Mouse (Mus musculus): Measurements from ENCODE around the gene Mrps23.

Mrps23 gene

DNA sequence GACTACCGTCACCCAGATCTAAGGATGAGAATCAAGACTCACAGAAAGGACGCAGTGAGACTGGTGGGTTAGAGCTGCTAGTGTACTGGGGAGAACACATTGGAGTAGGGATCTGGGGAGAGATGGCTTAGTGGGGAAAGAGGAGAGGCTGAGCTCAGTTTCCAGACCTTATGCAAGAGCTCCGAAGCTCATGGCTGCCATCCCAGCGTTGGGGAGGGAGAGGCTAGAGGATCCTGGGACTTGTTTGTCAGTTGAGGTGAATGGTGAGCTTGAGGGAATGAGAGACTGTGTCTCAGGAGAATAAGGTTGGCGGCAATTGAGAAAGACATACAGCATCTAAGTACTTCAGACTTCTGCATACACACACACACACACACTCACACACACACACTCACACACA lies 44.4 kb downstream of the Mrps23 start:
- DNase-seq (ENCODE audit: low spot score in 2 of 2) = no peak

DNA sequence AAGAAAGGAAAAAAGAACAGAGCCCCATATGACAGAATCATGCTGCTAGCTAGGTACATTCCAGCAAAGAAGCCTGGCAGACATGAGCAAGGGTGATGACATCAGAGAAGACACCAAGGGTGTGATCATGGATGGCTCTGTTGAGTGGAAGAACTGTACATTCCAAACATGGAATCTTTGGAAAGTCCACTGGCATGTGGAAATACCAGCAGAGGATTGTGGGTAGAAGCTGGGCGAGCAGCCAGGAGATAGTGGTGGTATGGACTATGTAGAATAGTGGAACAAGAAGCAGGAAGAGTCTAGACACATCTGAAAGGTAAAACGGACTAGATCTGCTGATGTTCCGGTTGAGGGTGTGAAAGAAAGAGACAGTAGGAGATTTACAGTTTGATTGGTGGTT lies 46.4 kb downstream of the Mrps23 start:
- no peak for DNase-seq (ENCODE audit: low spot score in 2 of 2)

DNA sequence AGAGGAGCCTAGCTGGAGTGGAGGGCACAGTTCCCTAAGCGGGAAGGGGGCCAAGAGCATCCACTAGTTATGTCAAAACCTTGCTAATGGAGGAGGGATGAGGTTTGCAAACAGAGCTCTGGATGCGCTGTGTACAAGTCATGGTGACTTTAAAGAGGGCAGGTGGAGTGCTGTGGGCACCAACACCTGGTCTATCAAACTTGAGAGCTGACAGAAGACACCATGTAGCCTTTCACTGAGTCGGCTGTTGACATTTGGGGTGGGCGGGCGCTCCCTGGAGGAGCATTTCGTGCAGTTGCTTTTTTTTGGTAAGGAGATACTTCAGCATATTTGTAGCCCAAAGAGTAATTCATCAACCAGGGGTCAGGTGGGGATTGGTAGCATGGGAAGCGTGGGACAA lies 47.1 kb downstream of the Mrps23 start:
- no peak for DNase-seq (ENCODE audit: low spot score in 2 of 2)

DNA sequence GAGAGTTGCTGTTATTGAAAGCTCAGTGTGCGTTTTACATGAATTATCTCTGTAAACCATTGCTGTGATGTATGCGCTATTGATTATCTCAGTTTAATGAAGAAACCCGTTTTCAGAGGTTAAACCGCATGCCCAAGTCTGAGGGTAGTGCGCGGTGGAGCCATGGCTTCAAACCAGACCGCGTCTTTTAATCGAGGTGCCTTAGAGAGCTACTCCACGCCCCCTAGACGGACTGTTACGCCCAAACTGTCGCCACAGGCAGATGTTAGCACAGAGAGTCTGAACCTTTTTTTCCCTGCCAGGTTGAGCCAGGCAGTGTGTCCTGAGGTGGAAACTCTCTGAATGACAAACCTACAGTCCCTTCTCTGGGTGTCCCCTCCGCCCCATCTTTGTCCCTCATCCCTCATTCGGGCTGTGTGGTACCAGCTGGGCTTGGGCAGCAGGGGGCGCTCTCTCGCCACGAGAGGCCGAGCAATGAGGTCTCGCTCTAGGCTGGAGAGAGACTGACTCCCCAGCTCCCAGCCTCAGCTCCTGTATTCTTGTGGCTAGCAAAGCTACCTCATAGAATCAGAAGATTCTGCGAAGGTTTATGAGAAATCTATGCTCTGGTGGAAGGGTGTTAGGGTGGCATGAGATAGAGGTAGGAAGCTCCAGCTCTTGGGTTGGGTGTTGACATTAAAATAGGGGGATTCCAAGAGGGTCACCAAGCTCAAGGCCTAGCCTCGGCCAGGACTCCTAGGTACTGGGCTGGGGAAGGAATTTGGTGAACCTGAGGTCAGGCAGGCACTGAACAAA lies 48.0 kb downstream of the Mrps23 start:
- peak in 1 of 2 experiments; percentile 82 for DNase-seq (ENCODE audit: low spot score in 2 of 2)

DNA sequence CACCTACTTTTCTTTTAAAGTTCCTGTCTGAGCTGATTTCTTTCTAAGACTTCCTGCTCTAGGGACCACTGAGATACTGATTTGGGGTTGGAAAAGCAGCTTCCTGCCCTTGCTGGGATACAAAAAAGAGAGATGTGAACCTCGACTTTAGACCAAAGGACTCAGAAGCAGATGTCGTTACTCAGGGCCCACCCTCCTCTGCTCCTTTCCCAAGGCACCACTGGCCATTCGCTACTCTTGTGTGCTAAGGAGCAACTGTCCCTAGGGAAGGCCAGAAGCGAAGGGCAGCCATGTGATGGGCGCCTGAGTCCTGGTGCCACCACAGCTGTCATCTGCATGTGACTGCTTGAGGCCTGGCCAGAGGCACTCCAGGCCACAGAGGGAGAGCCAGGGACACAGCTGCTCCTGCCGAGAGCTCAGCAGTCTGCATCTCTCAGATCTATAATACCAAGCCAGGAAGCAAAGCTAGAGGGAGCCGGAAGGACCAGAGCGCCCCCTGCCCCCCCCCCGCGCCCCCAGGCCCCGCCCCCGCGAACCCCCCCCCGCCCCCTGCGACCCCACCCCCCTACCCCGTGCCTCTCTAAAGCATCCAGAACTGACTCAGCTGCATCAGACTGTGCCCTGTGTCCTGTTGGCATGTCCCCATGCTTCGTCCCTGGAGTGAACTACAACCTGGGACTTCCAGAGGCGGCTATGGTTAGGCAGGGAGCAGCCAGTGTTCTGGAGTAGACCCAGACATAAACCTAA lies 48.8 kb downstream of the Mrps23 start:
- DNase-seq (ENCODE audit: low spot score in 2 of 2) = peak in 1 of 2 experiments; percentile 32

DNA sequence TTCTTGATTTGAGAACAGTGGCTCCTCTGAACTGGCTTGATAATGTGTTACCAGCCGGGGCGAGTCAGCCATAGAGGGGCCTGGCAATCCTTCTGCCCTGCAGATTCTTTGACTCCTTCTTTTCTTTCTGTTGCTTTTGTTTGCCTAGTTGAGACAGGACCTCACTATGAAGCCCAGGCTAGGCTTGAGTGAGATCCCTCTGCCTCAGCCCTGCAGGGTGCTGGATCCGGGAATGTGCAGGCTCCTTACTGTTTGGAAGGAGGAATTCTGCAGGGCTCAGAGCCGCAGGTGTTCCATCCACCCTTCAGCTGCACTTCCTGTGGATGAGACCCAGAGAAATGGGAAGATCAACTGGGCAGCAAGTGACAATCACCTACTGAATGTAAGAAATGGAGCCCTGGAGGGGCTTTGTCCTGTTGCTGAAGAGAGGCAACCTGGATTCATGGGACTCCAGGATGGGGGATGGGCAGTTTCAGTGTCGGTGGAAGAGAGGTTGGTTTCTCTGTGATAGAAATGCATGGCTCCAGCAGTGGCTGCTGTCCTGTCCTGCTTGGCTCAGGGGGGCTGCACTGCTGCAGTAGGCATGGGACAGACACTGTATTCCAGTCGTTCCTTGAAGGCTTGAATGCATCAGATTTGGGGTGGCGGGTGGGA lies 49.5 kb downstream of the Mrps23 start:
- no peak for DNase-seq (ENCODE audit: low spot score in 2 of 2)

DNA sequence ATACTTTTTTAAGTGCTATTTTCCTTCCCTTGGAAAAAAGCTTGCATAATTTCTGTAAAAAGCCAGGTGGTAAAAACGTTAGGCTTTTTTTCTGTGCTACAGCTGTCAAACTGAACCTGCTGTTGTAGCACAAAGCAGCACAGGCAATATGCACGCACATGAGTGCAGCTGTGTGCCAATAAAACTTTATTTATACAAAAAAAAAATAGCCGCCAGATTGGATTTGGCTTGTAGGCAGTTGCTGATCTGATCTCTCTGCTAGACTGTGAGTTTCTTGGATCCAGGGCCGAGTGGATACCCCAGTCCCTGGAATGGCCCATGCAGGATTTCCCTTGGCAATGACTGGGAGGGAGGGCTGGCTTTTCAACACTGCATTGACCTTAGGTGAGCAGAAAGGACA lies 53.5 kb downstream of the Mrps23 start:
- no peak for DNase-seq (ENCODE audit: low spot score in 2 of 2)

DNA sequence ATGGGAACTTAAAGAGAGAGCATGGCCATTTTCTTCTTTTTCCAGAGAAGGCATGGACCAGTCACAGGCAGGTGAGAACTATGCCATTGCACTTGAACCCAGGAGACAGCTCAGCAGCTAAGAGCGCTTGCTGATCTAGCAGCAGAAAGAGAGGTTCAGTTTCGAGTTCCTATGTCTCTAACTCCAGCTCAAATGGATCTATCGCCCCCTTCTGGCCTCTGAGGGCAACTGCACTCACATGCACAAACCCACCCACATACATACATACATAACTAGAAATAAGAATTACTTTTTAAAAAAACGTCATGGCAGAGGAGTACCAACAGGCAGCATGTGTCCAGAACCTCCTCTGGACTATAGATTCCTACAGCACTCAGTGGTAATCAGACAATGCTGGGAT lies 54.0 kb downstream of the Mrps23 start:
- DNase-seq (ENCODE audit: low spot score in 2 of 2) = no peak

DNA sequence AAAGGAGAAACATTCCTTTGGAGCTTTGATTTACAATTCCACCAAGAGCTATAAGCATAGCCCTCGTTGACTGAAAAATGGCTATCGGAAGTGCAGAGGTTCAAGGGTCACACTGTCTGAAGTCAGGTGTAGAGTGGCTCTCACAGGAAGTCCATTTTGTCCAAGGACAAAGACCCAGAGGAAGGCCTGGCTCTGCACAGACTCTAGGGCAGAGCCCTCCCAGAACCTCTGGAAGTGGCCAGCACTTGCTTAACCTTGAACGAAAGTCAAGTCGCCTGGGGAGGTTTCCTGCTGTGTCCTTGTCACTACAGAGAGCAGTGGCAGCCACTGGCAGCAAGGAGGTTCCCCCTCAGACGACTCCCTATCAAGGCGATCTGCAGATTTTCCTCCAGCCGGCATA lies 56.3 kb downstream of the Mrps23 start:
- DNase-seq (ENCODE audit: low spot score in 2 of 2) = no peak

Measured in left cerebral cortex, adult 9 months (tissue).